Mouse (Mus musculus) lung, postnatal 36 days (tissue): ENCODE results near the gene Dcaf5.

Experiments used
- DNase-seq: peaks from one replicate; pipeline ENCODE4 v3.0.0; 2022; ENCODE audit warnings: mixed read lengths

The Dcaf5 gene

DNA sequence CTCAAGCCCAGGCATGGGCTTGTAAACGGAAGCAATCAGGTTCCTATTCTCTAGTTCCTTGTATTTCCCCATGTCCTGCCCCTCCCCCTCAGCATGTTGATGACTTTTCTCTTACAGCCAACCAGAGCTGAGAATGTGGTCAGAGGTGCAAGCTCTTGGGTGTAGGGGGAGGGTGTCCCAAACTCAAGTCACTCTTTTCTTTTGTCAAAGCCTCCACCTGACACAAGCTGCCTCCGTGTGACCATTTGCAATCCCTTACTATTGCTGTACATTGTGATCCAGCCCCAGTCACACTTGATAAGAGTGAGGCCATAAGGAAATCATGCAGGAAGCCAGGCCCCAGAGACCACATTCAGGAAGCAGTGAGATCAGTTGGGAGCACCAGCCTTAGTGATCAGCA, 104.8 kb downstream of the Dcaf5 start:
- peak; percentile 61 for DNase-seq

DNA sequence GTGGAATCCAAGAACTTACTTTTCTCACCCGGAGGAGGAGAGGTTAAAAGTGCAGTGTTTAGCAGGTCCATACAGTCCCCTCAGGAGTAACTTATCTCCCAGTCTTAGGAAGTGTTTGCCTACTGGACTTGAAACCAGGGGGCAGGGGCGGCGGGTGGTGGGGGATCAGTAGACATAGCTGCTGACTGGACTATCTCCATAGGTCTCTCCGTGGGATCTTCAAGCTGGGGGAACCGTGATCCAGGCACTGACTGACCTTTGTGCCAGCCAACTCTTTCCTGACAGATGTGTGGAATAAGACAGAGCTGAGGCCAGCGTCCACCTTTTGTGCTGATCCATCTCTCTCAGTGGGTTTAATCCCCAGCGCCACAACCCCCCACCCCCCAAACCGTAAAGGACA, 105.6 kb downstream of the Dcaf5 start:
- DNase-seq, result no peak

DNA sequence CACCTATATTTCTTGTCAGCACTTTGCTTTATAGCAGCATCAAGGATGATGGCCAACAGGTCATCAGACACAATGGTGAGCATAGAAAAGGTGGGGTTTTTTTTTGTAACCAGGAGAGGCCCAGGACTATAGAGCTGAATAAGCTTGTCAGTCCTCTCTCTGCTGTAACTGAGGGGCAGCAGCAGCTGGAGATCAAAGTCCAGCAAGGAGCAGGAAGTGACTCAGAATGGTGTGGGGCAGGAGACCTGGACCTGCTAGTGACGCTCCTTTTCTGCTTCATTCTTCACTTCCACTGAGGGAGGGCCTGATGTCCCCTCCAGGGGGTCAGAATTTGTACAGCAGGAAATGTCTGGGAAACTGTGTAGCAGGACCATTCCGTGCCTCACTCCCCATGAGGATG, 106.8 kb downstream of the Dcaf5 start:
- no peak for DNase-seq

DNA sequence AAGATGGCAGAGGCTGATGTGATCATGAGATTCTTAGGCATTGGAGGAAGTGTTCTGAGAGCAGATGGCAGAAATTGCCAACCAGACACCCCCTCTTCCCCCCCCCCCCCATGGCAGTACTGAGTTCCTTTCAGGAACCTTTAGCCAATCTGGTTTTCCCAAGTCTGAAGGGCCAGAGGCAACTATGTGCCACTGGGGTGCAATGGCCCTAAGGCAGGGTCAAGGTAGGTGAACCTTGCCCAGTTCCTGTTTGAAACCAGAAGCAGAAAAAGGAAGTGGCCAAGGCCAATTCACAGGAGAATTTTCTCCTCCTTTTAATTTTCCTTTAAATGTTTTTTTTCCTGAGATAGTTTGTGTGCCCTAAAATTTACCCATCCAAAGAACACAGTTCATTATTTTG, 110.4 kb downstream of the Dcaf5 start:
- peak; percentile 44 for DNase-seq

DNA sequence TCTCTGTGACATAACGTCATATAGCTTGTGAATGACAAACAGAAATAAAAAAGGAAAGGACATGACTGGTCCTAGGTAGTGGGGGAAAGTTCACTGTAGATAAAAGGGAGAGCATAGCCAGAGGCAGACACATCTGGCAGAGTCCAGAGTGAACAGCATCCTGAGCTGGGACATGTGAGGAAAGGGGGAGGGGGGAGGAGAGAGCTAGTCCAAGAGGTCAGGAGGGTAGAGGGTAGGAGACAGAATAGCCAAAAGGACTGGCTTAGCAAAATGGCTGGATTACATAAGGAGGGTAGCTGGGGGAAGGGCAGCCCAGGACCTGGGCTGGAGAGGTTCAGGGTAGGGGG, 111.6 kb downstream of the Dcaf5 start:
- DNase-seq, result no peak

DNA sequence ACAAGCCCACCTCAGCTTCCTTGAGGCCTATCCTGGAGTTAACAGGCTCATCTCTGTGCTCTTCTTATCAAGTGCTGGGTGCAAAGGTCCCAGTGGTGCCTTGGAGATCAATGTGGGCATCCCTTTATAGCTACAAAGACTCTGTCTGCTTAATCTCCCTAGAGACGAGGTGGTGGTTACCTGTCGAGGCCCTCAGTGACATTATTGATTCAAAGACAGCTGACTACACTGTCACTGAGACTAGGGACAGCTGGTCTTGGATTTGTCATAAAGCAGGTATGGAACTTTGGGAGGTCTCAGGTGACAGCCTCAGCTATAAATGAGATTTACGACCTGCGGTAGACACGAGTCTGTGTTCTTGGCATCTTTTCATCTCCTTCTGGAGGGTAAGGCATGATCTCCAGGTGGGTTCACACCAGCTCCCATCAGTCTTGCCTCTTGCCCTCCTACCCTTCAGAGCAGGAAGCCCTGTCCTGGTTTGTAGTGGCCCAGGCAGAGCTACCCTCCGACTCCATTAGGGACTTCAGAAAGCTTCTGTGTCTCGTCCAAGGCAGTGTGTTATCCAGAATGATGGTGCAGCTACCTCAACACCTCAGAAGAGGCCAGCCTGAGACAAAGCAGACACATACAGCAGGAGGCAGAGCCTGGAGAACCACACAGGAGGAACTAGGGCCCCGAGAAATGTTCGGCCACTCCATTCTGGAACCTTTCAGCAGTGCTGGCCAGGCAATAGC, 112.2 kb downstream of the Dcaf5 start:
- no peak for DNase-seq

DNA sequence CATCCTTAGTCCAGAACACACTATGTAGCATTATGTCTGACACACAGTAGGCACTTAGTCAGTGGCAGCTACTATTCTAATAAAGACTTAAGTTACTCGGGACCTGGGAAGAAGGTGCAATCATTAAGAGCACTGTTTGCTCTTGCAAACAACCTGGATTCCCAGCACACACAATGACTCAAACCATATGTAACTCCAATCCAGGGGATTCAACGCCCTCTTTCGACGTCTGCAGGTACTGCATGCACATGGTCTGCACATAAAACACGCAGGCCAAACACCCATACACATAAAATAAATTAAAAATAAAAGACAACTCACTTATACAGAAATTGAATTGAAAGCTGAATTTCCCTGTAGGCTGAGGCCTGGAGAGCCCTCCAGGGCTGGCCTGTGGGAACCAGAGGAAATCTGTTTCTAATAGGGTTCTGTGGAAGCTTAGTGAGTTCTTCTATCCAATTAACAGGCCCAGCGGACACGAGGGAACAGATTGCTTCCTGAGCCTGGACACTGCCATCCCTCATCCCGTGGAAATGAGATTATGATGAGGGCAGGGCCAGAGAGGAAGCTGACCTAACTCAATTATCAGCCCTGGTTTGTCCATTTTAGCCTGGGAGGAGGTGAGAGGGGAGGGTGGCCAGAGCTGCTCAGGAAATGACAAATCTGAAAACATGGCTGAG, 112.9 kb downstream of the Dcaf5 start:
- peak; percentile 43 for DNase-seq

DNA sequence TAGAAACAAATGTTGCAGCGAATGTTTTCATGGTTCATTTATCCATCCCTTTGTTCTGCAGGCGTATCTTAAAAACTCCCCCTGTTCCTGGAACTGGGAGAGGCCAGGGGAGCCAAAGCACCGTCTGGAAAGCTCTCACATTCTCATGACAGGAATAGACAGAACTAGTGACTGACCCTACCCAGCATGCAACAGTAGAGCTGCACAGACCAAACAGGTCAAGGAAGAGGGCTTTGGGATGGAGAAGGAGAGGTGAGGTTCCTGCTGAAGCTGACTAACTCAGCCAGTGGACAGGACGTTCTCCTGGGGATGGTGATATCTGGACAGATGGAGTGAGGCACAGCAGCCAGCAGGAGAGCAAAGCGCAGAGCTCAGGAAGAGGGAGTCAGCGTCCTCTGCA, 113.9 kb downstream of the Dcaf5 start:
- no peak for DNase-seq

DNA sequence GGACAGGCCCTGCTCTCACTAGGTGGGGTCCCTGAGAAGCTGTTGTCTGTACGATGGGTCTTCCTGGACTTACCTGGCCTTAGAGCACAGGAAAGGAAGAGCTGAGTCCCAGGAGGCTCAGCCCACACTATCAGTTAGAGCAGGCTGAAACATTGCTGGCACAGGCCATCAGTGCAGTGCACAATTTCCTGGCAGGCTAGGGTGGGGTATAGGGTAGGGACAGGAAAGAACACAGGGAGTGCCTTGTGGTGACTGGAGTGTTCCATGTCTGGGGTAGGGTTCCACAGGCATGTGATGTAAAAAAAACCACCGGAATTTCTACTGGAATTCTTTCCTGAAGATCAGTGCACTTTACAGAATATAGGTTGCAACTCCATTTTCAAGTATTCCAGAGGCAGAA, 117.3 kb downstream of the Dcaf5 start:
- DNase-seq, result peak; percentile 79

DNA sequence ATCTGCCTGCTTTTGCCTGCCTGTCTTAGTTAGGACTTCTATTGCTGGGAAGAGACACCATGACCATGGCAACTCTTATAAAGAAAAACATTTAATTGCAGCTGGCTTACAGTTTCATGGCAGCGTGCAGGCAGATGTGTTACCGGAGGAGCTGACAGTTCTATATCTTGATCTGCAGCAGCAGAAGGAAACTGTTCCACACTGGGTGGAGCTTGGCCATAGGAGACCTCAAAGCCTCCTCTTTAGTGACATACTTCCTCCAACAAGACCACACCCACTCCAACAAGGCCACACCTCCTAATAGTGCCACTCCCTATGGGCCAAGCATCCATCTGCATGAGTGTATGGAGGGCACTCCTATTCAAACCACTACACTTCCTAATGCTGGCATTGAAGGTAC, 121.1 kb downstream of the Dcaf5 start:
- DNase-seq, result no peak

DNA sequence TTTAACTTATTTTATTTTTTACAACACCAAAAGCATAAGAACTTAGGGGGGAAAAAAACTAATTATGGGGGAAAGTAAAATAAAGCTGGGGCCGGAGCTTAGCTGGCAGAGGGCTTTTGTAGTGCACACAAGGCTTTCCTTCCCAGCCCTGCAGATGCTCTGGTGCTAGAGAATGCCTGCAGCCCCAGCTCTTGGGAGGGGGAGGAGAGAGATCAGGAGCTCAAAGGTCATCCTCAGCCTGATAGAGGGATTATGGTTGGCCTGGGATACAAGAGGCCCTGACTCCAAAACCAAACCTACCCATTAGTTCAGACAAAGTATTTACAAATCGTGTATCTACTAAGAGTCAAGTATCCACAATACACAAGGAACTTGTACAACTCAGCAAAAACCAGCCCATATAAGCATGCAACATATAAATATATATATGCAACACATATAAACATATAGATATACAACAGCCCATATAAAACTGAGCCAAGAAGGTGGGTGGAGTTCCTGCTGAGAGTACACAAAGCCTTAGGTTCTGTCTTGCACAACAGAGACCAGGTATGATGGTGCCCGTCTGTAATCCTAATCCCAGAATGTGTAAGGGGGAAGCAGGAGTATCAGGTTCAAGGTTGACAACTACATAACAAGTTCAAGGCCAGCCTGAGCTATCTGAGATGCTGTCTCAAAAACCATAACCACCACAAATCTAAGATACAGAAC, 124.3 kb downstream of the Dcaf5 start:
- DNase-seq, result no peak

DNA sequence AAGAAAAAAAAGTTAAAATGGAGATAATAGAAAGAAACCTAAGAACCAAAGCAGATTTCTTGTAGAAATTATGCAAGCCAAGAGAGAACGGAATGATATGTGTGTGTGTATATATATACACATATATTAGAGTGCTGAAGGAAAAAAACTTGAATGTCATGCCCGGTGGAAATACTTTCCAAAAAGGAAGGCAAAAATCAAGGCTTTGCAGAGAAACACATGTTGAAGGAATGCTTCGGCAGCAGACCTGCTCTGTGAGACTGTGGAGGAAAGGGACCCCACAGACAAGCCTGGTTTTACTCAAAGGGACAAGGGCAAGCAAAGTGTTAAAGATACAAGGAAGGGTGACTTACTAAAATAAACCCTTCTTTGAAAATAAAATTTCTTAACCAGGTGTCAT, 128.8 kb downstream of the Dcaf5 start:
- no peak for DNase-seq

DNA sequence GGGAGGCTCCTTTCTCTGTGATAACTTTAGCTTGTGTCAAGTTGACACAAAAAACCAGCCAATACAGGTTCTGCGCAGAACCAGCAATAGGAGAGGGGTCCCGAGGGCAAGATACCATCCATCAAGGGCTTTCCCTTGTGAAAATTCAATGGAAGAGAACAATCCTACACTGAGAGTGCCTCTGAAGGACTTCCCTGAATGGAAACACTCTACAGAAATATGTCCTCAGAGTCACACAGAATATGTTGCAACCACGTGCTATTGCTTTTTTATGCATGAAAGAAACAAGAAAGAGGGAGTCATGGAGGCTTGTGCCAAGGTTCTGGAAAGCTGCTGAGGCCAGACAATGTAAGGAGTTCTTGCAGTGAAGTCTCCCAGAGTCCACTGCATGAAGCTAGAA, 131.9 kb downstream of the Dcaf5 start:
- peak; percentile 3 for DNase-seq

DNA sequence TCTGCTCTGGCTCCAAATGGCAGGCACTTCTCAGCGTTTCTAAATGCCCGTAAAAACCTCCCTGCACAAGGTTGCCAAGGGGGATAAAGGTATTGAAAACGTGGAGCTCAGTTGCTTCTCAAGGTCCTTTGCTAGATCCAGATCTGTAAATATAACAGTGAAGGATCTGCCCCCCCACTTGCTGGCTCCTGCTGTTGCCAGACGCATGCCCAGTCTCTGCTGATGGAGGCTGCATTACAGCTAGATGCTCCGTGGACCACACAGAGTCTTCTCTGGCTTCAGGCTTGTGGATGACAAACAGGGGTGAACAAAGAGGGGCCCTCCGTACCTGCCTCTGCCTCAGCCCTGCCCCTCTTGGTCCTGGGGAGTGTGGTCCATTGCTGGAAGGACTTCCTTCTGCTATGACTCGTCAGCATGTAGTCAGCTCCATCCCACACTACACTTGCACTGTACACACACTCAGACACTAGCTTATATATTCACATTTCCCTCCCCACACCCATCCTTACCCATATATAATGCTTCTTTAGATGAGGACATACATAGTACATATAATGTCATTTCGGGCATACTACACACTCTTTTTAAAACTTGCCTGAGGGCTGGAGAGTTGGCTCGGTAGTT, 135.5 kb downstream of the Dcaf5 start:
- DNase-seq, result no peak

DNA sequence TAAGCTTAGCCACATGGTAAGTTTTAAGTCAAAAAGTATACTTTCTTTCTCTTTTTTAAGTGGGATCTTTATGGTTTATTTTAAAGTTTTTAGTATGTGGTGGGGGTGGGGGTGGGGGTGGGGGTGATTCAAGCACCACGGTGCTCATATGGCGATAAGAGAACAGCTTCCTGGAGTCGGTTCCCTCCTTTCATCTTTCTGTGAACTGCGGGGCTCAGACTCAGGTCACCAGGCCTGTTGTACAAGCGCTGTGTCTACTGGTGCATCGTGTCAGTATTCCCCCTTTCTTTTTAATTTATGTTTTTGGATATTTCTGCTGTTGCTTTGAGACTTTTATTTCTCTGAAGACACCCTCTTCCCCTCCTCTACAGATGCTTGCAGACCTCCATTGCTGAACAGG, 137.7 kb downstream of the Dcaf5 start:
- no peak for DNase-seq

DNA sequence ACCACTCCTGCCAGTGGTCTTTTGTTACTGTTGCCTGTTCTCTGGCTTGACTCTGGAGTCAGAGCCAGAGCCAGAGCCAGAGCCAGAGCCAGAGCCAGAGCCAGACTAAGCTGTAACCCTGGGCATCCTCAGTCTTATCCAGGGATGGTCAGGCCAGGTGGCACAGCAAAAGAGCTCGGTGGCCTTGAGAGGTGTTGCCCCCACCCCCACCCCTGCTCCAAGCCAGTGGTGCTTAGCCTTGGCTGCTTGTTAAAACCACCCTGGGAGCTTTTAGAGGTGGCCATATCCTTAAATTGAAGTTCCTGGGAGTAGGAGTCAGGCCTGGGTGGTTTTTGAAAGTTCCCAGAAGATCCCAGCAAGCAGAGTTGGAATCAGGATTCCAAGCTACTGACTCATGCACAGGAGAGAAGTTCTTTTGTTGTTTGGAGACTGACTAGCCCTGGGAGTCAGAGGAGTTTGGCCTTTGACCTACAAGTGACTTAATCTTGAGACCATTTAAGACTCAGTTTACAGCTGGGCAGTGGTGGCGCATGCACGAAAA, 144.4 kb downstream of the Dcaf5 start:
- DNase-seq, result no peak

DNA sequence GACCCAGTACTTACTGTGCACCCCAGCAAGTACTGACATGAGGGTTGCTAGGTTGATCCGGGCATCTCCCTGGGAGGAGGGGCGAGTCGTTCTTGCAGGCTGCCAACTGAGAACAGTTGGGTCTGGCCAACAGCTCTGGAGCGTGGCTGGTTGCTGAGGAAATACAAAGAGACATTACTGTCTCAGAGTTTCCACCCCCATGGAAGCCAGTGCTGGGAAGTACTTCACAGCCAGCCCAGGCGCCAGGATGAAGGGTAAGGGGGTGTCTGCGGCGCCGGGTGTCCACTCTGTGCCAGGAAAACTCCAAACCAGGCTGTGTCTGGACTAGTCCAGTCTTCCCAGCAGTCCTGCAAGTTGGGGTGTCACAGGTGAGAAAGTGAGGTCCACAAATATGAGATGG, 145.4 kb downstream of the Dcaf5 start:
- DNase-seq, result no peak

DNA sequence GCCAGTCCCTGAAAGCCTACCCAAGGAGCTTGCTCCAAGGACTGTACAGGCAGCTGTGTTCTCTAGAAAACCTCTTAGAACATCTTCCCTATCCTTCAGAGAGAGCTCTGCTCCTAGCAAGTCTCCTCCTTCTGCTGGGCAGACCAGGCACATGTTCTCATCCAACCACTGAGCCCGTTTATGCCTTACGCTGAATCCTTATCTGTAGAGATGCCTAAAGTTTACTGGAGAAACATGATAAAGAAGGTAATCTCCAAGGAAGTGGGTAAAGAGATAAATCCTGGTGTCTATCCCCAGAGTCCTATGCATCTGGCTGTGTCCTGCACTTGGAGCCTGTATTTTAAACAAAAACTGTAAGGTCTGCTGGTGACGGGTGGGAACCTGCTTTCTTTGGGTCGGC, 145.9 kb downstream of the Dcaf5 start:
- DNase-seq, result no peak

DNA sequence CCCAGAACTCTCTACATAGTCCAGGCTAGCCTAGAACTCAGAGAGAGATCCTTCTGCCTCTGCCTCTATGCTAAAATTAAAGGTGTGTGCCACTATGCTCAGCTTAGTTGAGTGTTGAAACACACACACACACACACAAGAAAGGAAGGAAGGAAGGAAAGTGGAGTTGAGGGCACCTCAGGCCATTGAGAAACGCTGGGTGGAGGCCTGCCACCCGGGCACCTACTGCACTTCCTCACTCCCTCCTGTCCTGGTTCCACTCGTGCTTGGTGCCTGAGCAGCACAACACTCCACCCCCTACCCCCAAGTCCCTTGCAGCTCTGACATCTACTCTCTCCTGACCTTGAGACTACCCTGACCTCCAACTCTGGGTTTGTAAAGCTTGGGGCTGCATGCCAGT, 146.7 kb downstream of the Dcaf5 start:
- DNase-seq, result no peak

DNA sequence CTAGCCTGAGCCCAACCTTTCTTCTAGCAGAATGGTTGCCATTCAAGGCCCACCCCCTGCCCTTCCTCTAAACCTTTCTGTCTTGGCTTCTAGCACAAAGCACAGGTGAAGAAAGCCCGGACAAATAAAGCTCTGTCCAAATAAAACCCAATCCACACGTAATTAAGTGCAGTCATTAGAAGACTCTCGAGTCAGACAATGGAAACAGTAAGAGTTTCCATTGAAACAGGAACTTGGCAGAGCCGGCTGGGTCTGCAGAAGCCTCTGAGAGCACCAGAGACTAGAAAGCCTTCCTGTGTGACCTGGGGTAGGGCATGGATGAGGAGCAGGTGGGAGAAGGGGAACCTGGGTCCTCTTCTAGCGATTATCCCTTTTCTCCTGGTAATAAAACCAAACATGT, 150.5 kb downstream of the Dcaf5 start:
- no peak for DNase-seq
